Mouse (Mus musculus): ENCODE results near the gene Olfr205.
"Not testable (repeated sequence)": the region's sequence is repeated elsewhere in the genome, so short reads cannot be mapped to it uniquely, and the experiment has no call there.

The Olfr205 gene

GRCm38 (mm10) chr16:59331038-59331437 lies at the start of gene Olfr205:
Gene Olfr205 (minus strand): TSS chr16:59331138.
- no peak for DNase-seq (ENCODE audit: low spot score)

GRCm38 (mm10) chr16:59363893-59364292 lies 33.0 kb upstream of the Olfr205 start, which contains the start of gene Olfr209:
Gene Olfr209 (minus strand): TSS chr16:59363993.
- DNase-seq (ENCODE audit: low spot score) = no peak

GRCm38 (mm10) chr16:59349146-59349545 lies 18.2 kb upstream of the Olfr205 start, which contains the start of gene Olfr206:
Gene Olfr206 (minus strand): TSS chr16:59349246.
- no peak for DNase-seq (ENCODE audit: low spot score)

- not testable (repeated sequence) for DNase-seq (ENCODE audit: low spot score)
These were observed 7.7 kb downstream of the Olfr205 start for GRCm38 (mm10) chr16:59323262-59323661.

- DNase-seq (ENCODE audit: low spot score) = no peak
These were observed 12.8 kb downstream of the Olfr205 start, which contains the start of gene Olfr204 for GRCm38 (mm10) chr16:59318148-59318547. Gene Olfr204 (minus strand): TSS chr16:59318248.

GRCm38 (mm10) chr16:59298581-59298980 lies 32.4 kb downstream of the Olfr205 start, which contains the start of gene Olfr203:
Gene Olfr203 (plus strand): TSS chr16:59298881.
- DNase-seq (ENCODE audit: low spot score) = no peak

GRCm38 (mm10) chr16:59287576-59287975 lies 43.4 kb downstream of the Olfr205 start:
- DNase-seq (ENCODE audit: low spot score) = not testable (repeated sequence)

- no peak for DNase-seq (ENCODE audit: low spot score)
These were observed 44.2 kb downstream of the Olfr205 start, which contains the start of gene Olfr202 for GRCm38 (mm10) chr16:59286693-59287092. Gene Olfr202 (minus strand): TSS chr16:59286793.

GRCm38 (mm10) chr16:59283476-59283875 lies 47.5 kb downstream of the Olfr205 start:
- DNase-seq (ENCODE audit: low spot score) = no peak

- no peak for DNase-seq (ENCODE audit: low spot score)
These were observed 50.4 kb downstream of the Olfr205 start for GRCm38 (mm10) chr16:59280542-59280941.
